Mouse (Mus musculus): ENCODE results near the gene Slc41a1. TPM values are rescaled to one million over a fixed set of nuclear protein-coding genes. Genes with fewer than 3 reads are reported as not detected.

Slc41a1 gene
- polyA plus RNA-seq, 1 experiment, result not detected

DNA sequence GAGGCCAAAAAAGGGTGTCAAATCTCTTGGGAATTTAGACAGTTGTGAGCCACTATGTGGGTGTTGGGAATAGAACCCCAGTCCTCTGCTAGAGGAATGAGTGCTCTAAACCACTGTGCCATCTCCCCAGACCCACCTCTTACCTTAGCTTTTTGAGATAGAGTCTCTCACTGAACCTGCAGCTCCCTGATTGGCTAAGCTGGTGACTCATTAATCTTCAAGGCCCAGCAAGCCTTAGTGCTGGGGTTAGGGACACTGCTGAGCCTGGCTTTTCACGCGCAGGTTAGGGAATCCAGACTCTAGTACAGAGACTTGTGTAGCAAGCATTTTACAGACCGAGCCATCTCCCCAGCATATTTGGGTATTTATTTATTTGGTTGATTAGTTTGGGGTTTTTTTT lies 9.7 kb downstream of the Slc41a1 start:
- 90% methylated on average over 3 of the region's 3 CpGs for WGBS

DNA sequence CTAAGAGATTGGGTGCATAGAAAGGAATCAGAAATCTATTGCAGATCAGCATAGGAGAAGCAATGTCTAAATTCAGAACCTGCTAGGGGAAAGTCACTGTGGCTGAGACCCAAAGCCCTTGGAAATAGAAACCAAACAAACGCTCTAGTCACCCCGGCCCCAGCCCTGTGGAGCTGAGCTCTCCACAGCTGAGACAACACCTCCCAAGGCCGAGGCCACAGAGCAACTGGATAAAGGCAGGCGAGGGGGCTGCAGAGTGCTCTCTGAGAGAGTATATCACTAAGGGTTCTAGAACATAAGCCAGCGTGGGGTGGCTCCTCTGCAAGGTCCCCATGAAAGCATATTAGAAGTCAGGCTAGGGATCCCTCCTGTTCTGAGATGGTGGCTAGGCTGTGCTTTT lies 11.2 kb downstream of the Slc41a1 start:
- 76% methylated on average over 5 of the region's 5 CpGs for WGBS
- no peak for TF ChIP-seq POLR2A (IDR thresholded peaks at IDR 0.05; ENCODE audit: insufficient read depth, low read depth, low read length)
- TF ChIP-seq CTCF (IDR thresholded peaks at IDR 0.05; ENCODE audit: insufficient read depth, low read depth, low read length), result no peak
- H3K27ac ChIP-seq (ENCODE audit: insufficient read depth, low read depth, low read length), result no peak overlapping the region
- peaks cover 13% of the 10 kb centered on the region for H3K4me1 ChIP-seq (ENCODE audit: control insufficient read depth, insufficient read depth, low read length)
- no peak overlapping the region for H3K4me3 ChIP-seq (ENCODE audit: insufficient read depth, low read depth, low read length)

More for the DNA sequence above, 9.7 kb downstream of the Slc41a1 start:
- peaks cover 23% of the 10 kb centered on the region for H3K4me1 ChIP-seq (ENCODE audit: control insufficient read depth, insufficient read depth, low read length)
- no peak overlapping the region for H3K27ac ChIP-seq (ENCODE audit: insufficient read depth, low read depth, low read length)
- no peak overlapping the region for H3K4me3 ChIP-seq (ENCODE audit: insufficient read depth, low read depth, low read length)
- no peak for TF ChIP-seq POLR2A (IDR thresholded peaks at IDR 0.05; ENCODE audit: insufficient read depth, low read depth, low read length)
- TF ChIP-seq CTCF (IDR thresholded peaks at IDR 0.05; ENCODE audit: insufficient read depth, low read depth, low read length), result no peak

- TF ChIP-seq POLR2A (IDR thresholded peaks at IDR 0.05; ENCODE audit: insufficient read depth, low read depth, low read length), result no peak
- TF ChIP-seq CTCF (IDR thresholded peaks at IDR 0.05; ENCODE audit: insufficient read depth, low read depth, low read length), result no peak
- Histone ChIP-seq H3K4me1 (ENCODE audit: control insufficient read depth, insufficient read depth, low read length) (peaks cover 13% of the 10 kb centered on the region), H3K27ac (ENCODE audit: insufficient read depth, low read depth, low read length) (no peak overlapping the region), H3K4me3 (ENCODE audit: insufficient read depth, low read depth, low read length) (no peak overlapping the region)
- WGBS, result 62% methylated on average over 2 of the region's 2 CpGs
These were observed 12.0 kb downstream of the Slc41a1 start for GRCm38 (mm10) chr1:131839279-131839678.

DNA sequence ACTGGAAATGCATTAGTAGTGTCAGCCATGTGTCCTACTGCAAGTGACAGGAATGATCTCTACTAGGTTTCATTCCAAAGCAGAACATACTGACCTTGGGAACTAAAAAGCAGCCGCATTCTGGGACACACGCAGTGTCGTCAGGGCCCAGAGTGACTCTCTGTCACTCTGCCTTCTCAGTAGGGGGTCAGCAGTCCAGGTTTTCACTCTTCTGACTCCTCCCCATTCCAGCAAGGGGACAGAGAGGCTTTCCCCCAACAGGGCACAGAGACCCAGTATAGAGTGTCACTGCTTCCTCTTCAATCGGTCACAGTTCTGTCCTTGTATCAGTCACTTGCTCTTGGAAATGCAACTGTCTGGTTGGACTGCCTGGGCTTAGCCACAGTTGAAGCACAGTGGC lies 14.9 kb downstream of the Slc41a1 start:
- H3K4me1 ChIP-seq (ENCODE audit: control insufficient read depth, insufficient read depth, low read length), result peaks cover 9% of the 10 kb centered on the region
- no peak overlapping the region for H3K4me3 ChIP-seq (ENCODE audit: insufficient read depth, low read depth, low read length)
- H3K27ac ChIP-seq (ENCODE audit: insufficient read depth, low read depth, low read length), result no peak overlapping the region
- WGBS, result 93% methylated on average over 4 of the region's 4 CpGs
- no peak for TF ChIP-seq CTCF (IDR thresholded peaks at IDR 0.05; ENCODE audit: insufficient read depth, low read depth, low read length)
- no peak for TF ChIP-seq POLR2A (IDR thresholded peaks at IDR 0.05; ENCODE audit: insufficient read depth, low read depth, low read length)

DNA sequence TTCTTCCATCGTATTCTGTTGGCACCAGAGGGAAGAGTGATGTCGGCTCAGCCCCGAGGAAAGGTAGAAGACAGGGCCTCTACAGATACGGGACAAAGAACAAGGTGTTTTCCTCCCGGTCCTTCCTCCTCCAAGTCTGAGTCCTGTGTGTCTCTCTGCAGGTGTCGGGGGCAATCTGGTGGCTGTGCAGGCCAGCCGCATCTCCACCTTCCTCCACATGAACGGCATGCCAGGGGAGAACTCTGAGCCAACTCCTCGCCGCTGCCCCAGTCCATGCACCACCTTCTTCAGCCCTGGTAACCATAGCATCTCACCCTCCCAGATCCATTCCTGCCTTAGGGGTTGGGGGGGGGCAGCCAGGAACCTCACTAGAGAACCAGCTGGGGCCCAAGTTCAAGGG lies 16.5 kb downstream of the Slc41a1 start:
- peaks cover 9% of the 10 kb centered on the region for H3K4me1 ChIP-seq (ENCODE audit: control insufficient read depth, insufficient read depth, low read length)
- 90% methylated on average over 10 of the region's 10 CpGs for WGBS
- no peak for TF ChIP-seq CTCF (IDR thresholded peaks at IDR 0.05; ENCODE audit: insufficient read depth, low read depth, low read length)
- TF ChIP-seq POLR2A (IDR thresholded peaks at IDR 0.05; ENCODE audit: insufficient read depth, low read depth, low read length), result no peak

GRCm38 (mm10) chr1:131844883-131845282 lies 17.6 kb downstream of the Slc41a1 start:
- Histone ChIP-seq H3K27ac (ENCODE audit: insufficient read depth, low read depth, low read length) (no peak overlapping the region), H3K4me1 (ENCODE audit: control insufficient read depth, insufficient read depth, low read length) (no peaks in the 10 kb centered on the region; the same call in 1 of the 2 replicates), H3K4me3 (ENCODE audit: insufficient read depth, low read depth, low read length) (no peak overlapping the region)
- TF ChIP-seq CTCF (IDR thresholded peaks at IDR 0.05; ENCODE audit: insufficient read depth, low read depth, low read length) (no peak), POLR2A (IDR thresholded peaks at IDR 0.05; ENCODE audit: insufficient read depth, low read depth, low read length) (no peak)
- WGBS, result 71% methylated on average over 8 of the region's 8 CpGs

More for the DNA sequence above, 16.5 kb downstream of the Slc41a1 start:
- H3K4me3 ChIP-seq (ENCODE audit: insufficient read depth, low read depth, low read length), result no peak overlapping the region
- H3K27ac ChIP-seq (ENCODE audit: insufficient read depth, low read depth, low read length), result no peak overlapping the region

DNA sequence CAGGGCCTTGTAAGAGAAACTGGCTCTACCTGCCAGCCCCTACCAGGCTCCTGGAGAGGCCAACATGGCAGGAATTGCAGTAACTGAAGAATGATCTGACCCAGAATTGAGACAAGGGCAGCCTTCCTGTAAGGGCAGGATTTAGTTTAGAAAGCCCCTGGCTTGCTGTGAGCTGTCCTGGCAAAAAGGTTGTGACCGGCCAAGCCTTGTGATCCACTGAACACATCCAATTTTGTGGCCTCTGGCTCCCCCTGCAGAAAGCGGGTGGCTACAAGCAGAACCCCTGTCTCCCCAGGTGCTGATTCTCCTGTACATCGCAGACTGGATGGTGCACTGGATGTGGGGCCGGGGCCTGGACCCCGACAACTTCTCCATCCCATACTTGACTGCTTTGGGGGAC lies 19.0 kb downstream of the Slc41a1 start:
- H3K27ac ChIP-seq (ENCODE audit: insufficient read depth, low read depth, low read length), result no peak overlapping the region
- WGBS, result 75% methylated on average over 5 of the region's 5 CpGs
- no peaks in the 10 kb centered on the region for H3K4me1 ChIP-seq (ENCODE audit: control insufficient read depth, insufficient read depth, low read length)
- peak; percentile 47; the same call in 1 of the 2 replicates for TF ChIP-seq CTCF (IDR thresholded peaks at IDR 0.05; ENCODE audit: insufficient read depth, low read depth, low read length)
- TF ChIP-seq POLR2A (IDR thresholded peaks at IDR 0.05; ENCODE audit: insufficient read depth, low read depth, low read length), result no peak
- no peak overlapping the region for H3K4me3 ChIP-seq (ENCODE audit: insufficient read depth, low read depth, low read length)

- no peak overlapping the region for H3K4me3 ChIP-seq (ENCODE audit: insufficient read depth, low read depth, low read length)
- H3K4me1 ChIP-seq (ENCODE audit: control insufficient read depth, insufficient read depth, low read length), result no peaks in the 10 kb centered on the region
- TF ChIP-seq POLR2A (IDR thresholded peaks at IDR 0.05; ENCODE audit: insufficient read depth, low read depth, low read length) (no peak), CTCF (IDR thresholded peaks at IDR 0.05; ENCODE audit: insufficient read depth, low read depth, low read length) (no peak)
- WGBS, result 90% methylated on average over 4 of the region's 4 CpGs
- no peak overlapping the region for H3K27ac ChIP-seq (ENCODE audit: insufficient read depth, low read depth, low read length)
These were observed 34.5 kb downstream of the Slc41a1 start for GRCm38 (mm10) chr1:131861811-131862210.

DNA sequence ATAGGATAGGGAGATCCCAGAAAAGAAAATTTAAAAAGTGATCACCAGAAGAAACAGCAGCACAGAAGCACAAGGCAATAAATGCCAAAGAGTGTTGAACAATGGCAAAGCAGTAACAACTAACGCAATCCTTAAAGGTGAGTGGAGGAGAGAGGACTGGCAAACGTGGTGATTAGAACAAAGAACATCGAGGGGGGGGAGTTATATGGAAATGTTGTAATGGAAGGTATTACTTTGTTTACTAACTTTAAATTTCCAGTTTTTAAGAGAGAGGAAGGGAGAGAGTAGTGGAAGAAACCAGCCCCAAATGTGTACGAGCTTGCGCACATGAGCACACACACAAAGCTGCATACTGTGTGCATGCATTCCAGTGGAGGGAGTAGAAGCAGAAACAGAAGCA lies 38.3 kb downstream of the Slc41a1 start:
- TF ChIP-seq POLR2A (IDR thresholded peaks at IDR 0.05; ENCODE audit: insufficient read depth, low read depth, low read length) (no peak), CTCF (IDR thresholded peaks at IDR 0.05; ENCODE audit: insufficient read depth, low read depth, low read length) (no peak)
- Histone ChIP-seq H3K27ac (ENCODE audit: insufficient read depth, low read depth, low read length) (no peak overlapping the region), H3K4me1 (ENCODE audit: control insufficient read depth, insufficient read depth, low read length) (peaks cover 9% of the 10 kb centered on the region), H3K4me3 (ENCODE audit: insufficient read depth, low read depth, low read length) (no peak overlapping the region)
- WGBS, result 79% methylated on average over 5 of the region's 5 CpGs

Measured in olfactory bulb, adult 2 months (tissue).